Mouse (Mus musculus) lung, embryonic 14.5 days (tissue): ENCODE results near the gene Klra1. TPM values are rescaled to one million over a fixed set of nuclear protein-coding genes. Genes with fewer than 3 reads are reported as not detected.

Experiments
- ATAC-seq: fragments of 200-750 bp; cut with Nextera tagmentation; 2 replicates; pipeline ENCODE4 v1.8.0; 2017; ENCODE audit warnings: mild to moderate bottlenecking, moderate TSS enrichment, moderate library complexity; ENCODE audit not compliant: insufficient read depth
- DNase-seq: peaks from one replicate; pipeline ENCODE4 v3.0.0-alpha.2; 2015
- H3K27ac ChIP-seq: fragments of 300-500 bp; sonication (generic); 2 replicates; pipeline ENCODE4 v1.5.1; 2014; ENCODE audit warnings: low read depth, mild to moderate bottlenecking, moderate library complexity
- H3K27me3 ChIP-seq: fragments of 300-500 bp; sonication (generic); 2 replicates; pipeline ENCODE4 v1.6.1; 2014; ENCODE audit warnings: low read length, control low read depth; ENCODE audit not compliant: insufficient read depth
- H3K36me3 ChIP-seq: fragments of 300-500 bp; sonication (generic); 2 replicates; pipeline ENCODE4 v1.6.1; 2014; ENCODE audit warnings: control low read depth; ENCODE audit not compliant: insufficient read depth
- H3K4me1 ChIP-seq: fragments of 300-500 bp; sonication (generic); 2 replicates; pipeline ENCODE4 v1.6.1; 2014; ENCODE audit warnings: antibody characterized with exemption, control low read depth; ENCODE audit not compliant: insufficient read depth
- H3K4me2 ChIP-seq: fragments of 300-500 bp; sonication (generic); 2 replicates; pipeline ENCODE4 v1.6.1; 2014; ENCODE audit warnings: mild to moderate bottlenecking
- H3K4me3 ChIP-seq: fragments of 300-500 bp; sonication (generic); 2 replicates; pipeline ENCODE4 v1.5.1; 2014; ENCODE audit warnings: low read depth, low read length
- H3K9ac ChIP-seq: fragments of 300-500 bp; sonication (generic); 2 replicates; pipeline ENCODE4 v1.6.1; 2014
- H3K9me3 ChIP-seq: fragments of 300-500 bp; sonication (generic); 2 replicates; pipeline ENCODE4 v1.6.1; 2016; ENCODE audit warnings: low read depth, low read length, control low read depth
- CTCF ChIP-seq: IDR thresholded peaks from 2 replicates; pipeline ENCODE4 v1.5.1; 2016; ENCODE audit warnings: antibody characterized with exemption, low read depth
- WGBS: fragments of 180-500 bp; shearing (Covaris S2); extraction: QIAGEN DNeasy Blood & Tissue Kit; methylation state at CpG from one replicate; pipeline ENCODE4 v1.1.7; 2014; 5-methylcytosine and 5-hydroxymethylcytosine counted together
- polyA plus RNA-seq: library from polyadenylated mRNA; unstranded; fragments of >200 nt; fragmentation: Nextera tagmentation; extraction: Ambion mirVana; gene quantifications from 2 replicates; pipeline ENCODE4 v1.2.1, GENCODE M21; 2014

Gene Klra1
- polyA plus RNA-seq, 1 experiment from 2014 or later = not detected

DNA sequence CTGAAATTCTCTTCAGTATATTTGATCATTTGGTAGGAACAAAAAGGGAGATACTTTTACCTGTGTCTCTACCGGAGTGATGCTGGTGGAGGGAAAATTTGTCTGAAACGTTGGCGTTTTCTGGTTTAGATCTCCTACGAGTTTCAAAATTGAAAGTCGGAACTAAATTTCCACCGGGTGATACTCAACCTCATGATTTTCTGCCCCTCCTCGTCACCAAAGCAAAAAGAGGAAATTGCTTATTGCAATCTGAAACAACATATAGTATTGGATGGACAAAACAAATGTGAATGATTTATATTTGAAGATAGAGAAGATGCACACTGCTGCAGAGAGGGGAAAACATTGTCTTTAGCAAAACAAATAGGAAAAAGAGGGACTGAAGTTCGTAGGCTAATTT, 49.3 kb downstream of the Klra1 start, which contains the start of gene Klra3:
Klra3 (minus strand) TSS at position 164 of the 400 bp plus-strand sequence.
- H3K9me3 ChIP-seq = no peaks in the 10 kb centered on the region
- no peak for TF ChIP-seq CTCF
- H3K4me1 ChIP-seq = no peaks in the 10 kb centered on the region
- no peak within 1 kb of the TSS for H3K4me3 ChIP-seq
- ATAC-seq (no peak), DNase-seq (no peak)
- no peak within 1 kb of the TSS for H3K4me2 ChIP-seq
- WGBS = 73% methylated on average over 8 of the region's 8 CpGs
- H3K9ac ChIP-seq = no peak within 1 kb of the TSS
- no peak within 1 kb of the TSS for H3K27ac ChIP-seq
- H3K36me3 ChIP-seq = no peaks in the 10 kb centered on the region
- H3K27me3 ChIP-seq = no peaks in the 10 kb centered on the region

Other genes with a start within 250 kb of the Klra1 start
- gene Klra9, start 193.8 kb downstream of the Klra1 start, polyA plus RNA-seq = not detected in 2 replicates
- gene Klra7, start 153.6 kb downstream of the Klra1 start, polyA plus RNA-seq = not detected in 2 replicates
- gene Klra10, start 104.9 kb downstream of the Klra1 start, polyA plus RNA-seq = not detected in 2 replicates
- gene Klra3, start 49.3 kb downstream of the Klra1 start, polyA plus RNA-seq = not detected in 2 replicates